Mouse (Mus musculus) left cerebral cortex, postnatal 4 days (tissue): Measurements from ENCODE around the gene Pfn1. TPM values are rescaled to one million over a fixed set of nuclear protein-coding genes. Genes with fewer than 3 reads are reported as not detected.

Source experiments
- DNase-seq: peaks from one replicate; pipeline ENCODE4 v3.0.0-alpha.2; 2022
- intact Hi-C: fragments of 180-260 bp; cut with DNase I; formaldehyde crosslinking; loops from one replicate; pipeline ENCODE4 v1.15.1; 2025
- total RNA-seq, 2 experiments: library from RNA; stranded (reverse); gene quantifications; 2 replicates each; pipeline ENCODE4 v1.2.3; 2021

Gene Pfn1
- total RNA-seq, 2 experiments from 2014 or later: 319 to 321 TPM

- intact Hi-C loops: loop anchor here (10.0 kb wide), 1 partner anchor 160 kb away; no protein-coding TSS in a partner anchor
- peak; percentile 79 for DNase-seq
Observed at GRCm38 (mm10) chr11:70605024-70605566, 49.3 kb downstream of the Pfn1 start.

Other genes with a start within 250 kb of the Pfn1 start
- gene Pelp1, start 244.6 kb downstream of the Pfn1 start, total RNA-seq: 10 to 100 TPM; 52.1 to 55.9 TPM
- gene Arrb2, start 222.0 kb downstream of the Pfn1 start, total RNA-seq: 10 to 100 TPM; 76.6 to 81.3 TPM
- 10 to 100 TPM; 25.7 to 28.0 TPM for gene Med11, start 202.7 kb downstream of the Pfn1 start, total RNA-seq
- 1 to 10 TPM; 1.2 to 3.7 TPM for gene Zmynd15, start 195.2 kb downstream of the Pfn1 start, total RNA-seq
- under 1 TPM; 0.68 to 0.91 TPM for gene Cxcl16, start 194.7 kb downstream of the Pfn1 start, total RNA-seq
- 1 to 10 TPM in 1 of 2 experiments, not detected in 1; 1.2 TPM for gene Tm4sf5, start 149.4 kb downstream of the Pfn1 start, total RNA-seq
- under 1 TPM in 1 of 2 experiments, not detected in 1; 0.62 TPM for gene Vmo1, start 140.0 kb downstream of the Pfn1 start, total RNA-seq
- gene Gltpd2, start 135.4 kb downstream of the Pfn1 start, total RNA-seq: not detected
- 100 to 1,000 TPM; 269 to 276 TPM for gene Psmb6, start 129.3 kb downstream of the Pfn1 start, total RNA-seq
- gene Gm40193, start 121.7 kb downstream of the Pfn1 start, total RNA-seq: not detected
- gene Pld2, start 114.6 kb downstream of the Pfn1 start, total RNA-seq: 10 to 100 TPM; 32.1 to 34.2 TPM
- gene Mink1, start 91.8 kb downstream of the Pfn1 start, total RNA-seq: 100 to 1,000 TPM; 115 to 139 TPM
- gene 4930544D05Rik, start 38.8 kb downstream of the Pfn1 start, total RNA-seq: not detected
- not detected for gene Chrne, start 35.4 kb downstream of the Pfn1 start, total RNA-seq
- gene Gp1ba, start 15.5 kb downstream of the Pfn1 start, total RNA-seq: under 1 TPM in 1 of 2 experiments, not detected in 1; 0.18 TPM
- 10 to 100 TPM; 52.1 to 52.3 TPM for gene Rnf167, start 7.4 kb downstream of the Pfn1 start, total RNA-seq
- gene Slc25a11, start 7.2 kb downstream of the Pfn1 start, total RNA-seq: 10 to 100 TPM; 88.6 to 92.5 TPM
- gene Eno3, start 2.6 kb upstream of the Pfn1 start, total RNA-seq: 1 to 10 TPM; 8.1 to 9.3 TPM
- gene Spag7, start 14.8 kb upstream of the Pfn1 start, total RNA-seq: 10 to 100 TPM; 50.6 to 56.8 TPM
- gene Camta2, start 33.5 kb upstream of the Pfn1 start, total RNA-seq: 10 to 100 TPM; 65.7 to 69.5 TPM
- gene Inca1, start 45.5 kb upstream of the Pfn1 start, total RNA-seq: under 1 TPM; 0.30 to 0.77 TPM
- gene Kif1c, start 45.9 kb upstream of the Pfn1 start, total RNA-seq: 10 to 100 TPM; 35.1 to 35.5 TPM
- 10 to 100 TPM; 15.3 to 17.4 TPM for gene Zfp3, start 109.6 kb upstream of the Pfn1 start, total RNA-seq
- not detected for gene Scimp, start 157.9 kb upstream of the Pfn1 start, total RNA-seq
- 100 to 1,000 TPM; 126 TPM for gene Rabep1, start 190.1 kb upstream of the Pfn1 start, total RNA-seq